Mouse (Mus musculus): ENCODE measurements around the gene Hnf4a. TPM values are rescaled to one million over a fixed set of nuclear protein-coding genes. Genes with fewer than 3 reads are reported as not detected.

The Hnf4a gene
- polyA plus RNA-seq, 1 experiment: 354 TPM

DNA sequence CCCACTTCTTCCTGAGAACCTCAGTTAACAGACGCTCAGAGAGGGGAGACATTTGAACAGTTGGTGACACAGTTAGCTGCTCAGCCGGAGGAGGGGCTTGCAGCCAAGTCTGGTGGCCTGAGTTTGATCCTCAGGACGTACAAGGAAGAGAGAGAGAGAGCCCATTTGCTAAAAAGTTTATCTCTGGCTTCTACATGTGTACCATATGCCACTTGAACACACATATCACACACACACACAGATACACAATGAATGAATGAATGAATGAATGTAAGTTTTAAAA is 90.2 kb downstream of the Hnf4a start:
- TF ChIP-seq CTCF (conservative IDR thresholded peaks at IDR 0.05; ENCODE audit: insufficient read depth, insufficient read length, low read depth, low read length): no peak
- no peak for TF ChIP-seq POLR2A (IDR thresholded peaks at IDR 0.05; ENCODE audit: low read depth, low read length)
- 55% methylated on average over 3 of the region's 3 CpGs for WGBS
- Histone ChIP-seq H3K27ac (ENCODE audit: insufficient read depth, low read depth, low read length) (peak overlapping the region; percentile 75), H3K36me3 (ENCODE audit: control insufficient read depth, insufficient read depth, low read length) (no peaks in the 10 kb centered on the region), H3K4me3 (ENCODE audit: insufficient read depth, low read depth, low read length) (no peak overlapping the region), H3K27me3 (replicated peaks; ENCODE audit: control insufficient read depth, insufficient read depth, low read length) (no peaks in the 10 kb centered on the region), H3K4me1 (ENCODE audit: control insufficient read depth, insufficient read depth, low read length) (peaks cover 33% of the 10 kb centered on the region)
- DNase-seq: no peak

DNA sequence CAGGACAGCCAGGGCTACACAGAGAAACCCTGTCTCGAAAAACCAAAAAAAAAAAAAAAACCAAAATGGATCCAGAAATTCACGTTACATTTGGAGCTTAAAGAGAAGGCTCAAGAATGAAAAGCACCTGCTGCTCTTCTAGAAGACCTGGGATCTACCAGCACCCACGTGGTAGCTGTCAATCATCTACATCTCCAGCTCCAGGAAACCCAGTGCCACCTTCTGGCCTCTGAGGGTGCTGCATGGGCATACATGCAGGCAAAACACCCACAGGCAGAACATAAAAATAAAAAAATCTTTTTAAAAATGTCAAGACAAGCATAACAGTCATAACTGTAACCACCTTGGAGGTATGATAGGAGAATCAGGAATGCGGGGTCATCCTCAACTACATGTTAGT is 91.1 kb downstream of the Hnf4a start:
- peak; percentile 86 for DNase-seq
- 48% methylated on average over 4 of the region's 4 CpGs for WGBS
- Histone ChIP-seq H3K36me3 (ENCODE audit: control insufficient read depth, insufficient read depth, low read length) (no peaks in the 10 kb centered on the region), H3K4me1 (ENCODE audit: control insufficient read depth, insufficient read depth, low read length) (peaks cover 34% of the 10 kb centered on the region), H3K27ac (ENCODE audit: insufficient read depth, low read depth, low read length) (no peak overlapping the region), H3K27me3 (replicated peaks; ENCODE audit: control insufficient read depth, insufficient read depth, low read length) (no peaks in the 10 kb centered on the region), H3K4me3 (ENCODE audit: insufficient read depth, low read depth, low read length) (no peak overlapping the region)
- peak; percentile 79 for TF ChIP-seq CTCF (conservative IDR thresholded peaks at IDR 0.05; ENCODE audit: insufficient read depth, insufficient read length, low read depth, low read length)
- TF ChIP-seq POLR2A (IDR thresholded peaks at IDR 0.05; ENCODE audit: low read depth, low read length): no peak

DNA sequence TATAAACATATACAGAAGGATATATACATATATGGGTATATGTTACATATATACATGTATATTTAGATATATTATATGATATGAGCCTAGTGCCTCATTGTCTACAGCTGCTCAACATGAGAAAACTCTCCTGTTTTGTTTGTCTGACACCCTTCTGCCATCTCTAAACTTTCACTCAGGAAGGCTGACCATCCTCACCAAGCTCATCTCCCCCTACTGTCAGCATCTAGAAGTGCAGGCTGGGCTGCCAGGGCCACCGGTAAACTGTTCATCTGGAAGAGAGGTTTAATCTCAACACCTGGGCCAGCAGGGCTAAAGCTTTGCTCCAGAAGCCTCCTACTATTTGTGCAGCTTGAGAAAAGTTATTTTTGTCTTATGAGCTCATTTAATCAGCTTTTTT is 92.6 kb downstream of the Hnf4a start:
- TF ChIP-seq CTCF (conservative IDR thresholded peaks at IDR 0.05; ENCODE audit: insufficient read depth, insufficient read length, low read depth, low read length): peak; percentile 89
- no peak for TF ChIP-seq POLR2A (IDR thresholded peaks at IDR 0.05; ENCODE audit: low read depth, low read length)
- Histone ChIP-seq H3K4me3 (ENCODE audit: insufficient read depth, low read depth, low read length) (no peak overlapping the region), H3K36me3 (ENCODE audit: control insufficient read depth, insufficient read depth, low read length) (no peaks in the 10 kb centered on the region), H3K27me3 (replicated peaks; ENCODE audit: control insufficient read depth, insufficient read depth, low read length) (no peaks in the 10 kb centered on the region), H3K27ac (ENCODE audit: insufficient read depth, low read depth, low read length) (no peak overlapping the region), H3K4me1 (ENCODE audit: control insufficient read depth, insufficient read depth, low read length) (peaks cover 31% of the 10 kb centered on the region)
- 3% methylated on average over 1 of the region's 1 CpGs for WGBS
- DNase-seq: peak; percentile 77

DNA sequence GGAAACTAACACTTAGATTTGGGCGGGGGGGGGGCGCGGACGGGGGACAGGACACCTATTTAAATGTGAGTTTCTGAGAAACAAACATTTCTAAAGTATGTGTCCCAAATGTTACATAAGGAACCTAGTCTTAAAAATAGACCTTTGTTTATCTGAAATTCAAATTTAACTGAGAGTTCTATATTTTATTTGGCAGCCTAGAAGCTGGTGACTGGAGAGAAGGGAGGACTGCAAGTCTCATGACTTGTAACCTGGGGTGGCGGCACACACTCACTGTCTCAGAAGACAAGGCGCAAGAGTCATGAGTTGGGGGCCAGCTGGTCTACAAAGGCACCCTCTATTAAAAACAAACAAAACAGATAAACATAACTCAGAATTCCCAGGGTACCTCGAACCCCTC is 94.5 kb downstream of the Hnf4a start:
- Histone ChIP-seq H3K27me3 (replicated peaks; ENCODE audit: control insufficient read depth, insufficient read depth, low read length) (no peaks in the 10 kb centered on the region), H3K36me3 (ENCODE audit: control insufficient read depth, insufficient read depth, low read length) (no peaks in the 10 kb centered on the region), H3K4me1 (ENCODE audit: control insufficient read depth, insufficient read depth, low read length) (peaks cover 15% of the 10 kb centered on the region), H3K27ac (ENCODE audit: insufficient read depth, low read depth, low read length) (no peak overlapping the region), H3K4me3 (ENCODE audit: insufficient read depth, low read depth, low read length) (no peak overlapping the region)
- no peak for TF ChIP-seq POLR2A (IDR thresholded peaks at IDR 0.05; ENCODE audit: low read depth, low read length)
- TF ChIP-seq CTCF (conservative IDR thresholded peaks at IDR 0.05; ENCODE audit: insufficient read depth, insufficient read length, low read depth, low read length): no peak
- WGBS: 81% methylated on average over 7 of the region's 7 CpGs
- DNase-seq: no peak

DNA sequence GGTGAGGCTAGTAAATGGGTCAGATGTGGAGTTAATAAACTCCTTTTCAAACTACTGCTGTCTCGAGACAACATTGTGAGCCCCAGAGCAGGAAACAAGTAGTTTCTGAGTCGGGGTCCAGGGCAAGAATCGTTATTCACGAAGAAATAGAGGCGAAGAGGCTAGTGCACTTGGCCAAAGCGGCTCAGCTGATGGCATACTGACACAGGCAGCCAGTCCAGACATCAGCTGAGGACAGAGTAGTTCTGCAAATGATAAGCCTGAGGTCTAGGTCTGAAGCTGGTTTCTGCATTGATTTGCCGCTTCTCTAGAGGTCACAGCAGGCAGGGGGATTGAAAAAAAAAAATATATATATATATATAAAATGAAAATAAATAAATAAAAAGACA is 95.1 kb downstream of the Hnf4a start:
- H3K27me3 ChIP-seq (replicated peaks; ENCODE audit: control insufficient read depth, insufficient read depth, low read length): no peaks in the 10 kb centered on the region
- peak overlapping the region; percentile 6; the same call in 1 of the 2 replicates for H3K27ac ChIP-seq (ENCODE audit: insufficient read depth, low read depth, low read length)
- peaks cover 9% of the 10 kb centered on the region for H3K4me1 ChIP-seq (ENCODE audit: control insufficient read depth, insufficient read depth, low read length)
- no peaks in the 10 kb centered on the region for H3K36me3 ChIP-seq (ENCODE audit: control insufficient read depth, insufficient read depth, low read length)
- H3K4me3 ChIP-seq (ENCODE audit: insufficient read depth, low read depth, low read length): peak overlapping the region; percentile 83; the same call in 1 of the 2 replicates
- no peak for DNase-seq
- TF ChIP-seq POLR2A (IDR thresholded peaks at IDR 0.05; ENCODE audit: low read depth, low read length): no peak
- TF ChIP-seq CTCF (conservative IDR thresholded peaks at IDR 0.05; ENCODE audit: insufficient read depth, insufficient read length, low read depth, low read length): no peak
- 64% methylated on average over 7 of the region's 7 CpGs for WGBS

DNA sequence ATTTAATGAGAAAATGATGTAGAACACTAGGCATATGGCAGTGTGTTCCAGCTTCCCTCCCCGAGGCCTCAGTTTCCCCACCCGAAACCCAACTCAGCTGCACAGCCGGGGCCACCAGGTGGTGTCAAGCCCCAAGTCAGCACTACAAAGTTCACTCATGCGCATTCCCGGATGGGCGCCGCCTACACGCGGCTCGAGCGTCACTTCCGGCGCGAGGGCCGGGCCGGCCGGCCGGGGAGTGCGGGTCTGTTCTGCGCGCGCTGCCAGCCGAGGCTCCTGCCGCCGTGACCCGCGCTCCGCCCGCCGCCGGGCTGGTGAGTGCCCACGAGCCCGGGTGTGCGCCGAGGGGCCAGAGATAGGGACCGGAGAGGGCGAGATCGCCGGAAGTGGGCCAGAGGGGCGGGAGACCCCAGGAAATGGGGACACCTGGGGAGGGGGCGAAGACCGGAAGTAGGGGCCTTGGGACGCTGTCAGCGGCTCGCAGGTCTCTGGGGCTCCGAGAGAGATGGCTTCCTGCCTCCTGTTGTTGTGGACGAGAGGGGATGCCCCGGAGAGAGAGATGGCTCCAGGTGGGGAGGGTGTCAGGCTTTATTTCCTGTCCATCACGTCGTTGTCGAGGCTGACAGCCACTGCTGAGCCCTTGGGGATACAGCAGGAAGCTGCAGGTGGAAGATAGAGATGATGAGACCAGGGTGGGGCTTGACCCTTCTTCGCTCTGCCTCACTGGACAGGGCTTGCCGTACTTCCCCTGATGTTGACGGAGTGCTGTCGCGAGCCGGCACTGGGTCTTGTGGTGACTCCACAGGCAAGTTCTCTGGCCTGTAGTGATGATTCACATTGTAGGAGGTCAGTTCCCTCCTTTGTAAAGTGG is 95.7 kb downstream of the Hnf4a start, which contains the start of gene Ttpal:
TSS of gene Ttpal (plus strand) at position 214 of the 871 bp plus-strand sequence.
- peaks cover 4% of the 10 kb centered on the region for H3K4me1 ChIP-seq (ENCODE audit: control insufficient read depth, insufficient read depth, low read length)
- under 1% methylated on average over 57 of the region's 57 CpGs for WGBS
- no peaks in the 10 kb centered on the region for H3K27me3 ChIP-seq (replicated peaks; ENCODE audit: control insufficient read depth, insufficient read depth, low read length)
- H3K27ac ChIP-seq (ENCODE audit: insufficient read depth, low read depth, low read length): peak within 1 kb of the TSS; percentile 61
- peak; percentile 92 for DNase-seq
- H3K4me3 ChIP-seq (ENCODE audit: insufficient read depth, low read depth, low read length): peak within 1 kb of the TSS; percentile 83
- peak; percentile 40 for TF ChIP-seq POLR2A (IDR thresholded peaks at IDR 0.05; ENCODE audit: low read depth, low read length)
- TF ChIP-seq CTCF (conservative IDR thresholded peaks at IDR 0.05; ENCODE audit: insufficient read depth, insufficient read length, low read depth, low read length): peak; percentile 65
- H3K36me3 ChIP-seq (ENCODE audit: control insufficient read depth, insufficient read depth, low read length): no peaks in the 10 kb centered on the region

DNA sequence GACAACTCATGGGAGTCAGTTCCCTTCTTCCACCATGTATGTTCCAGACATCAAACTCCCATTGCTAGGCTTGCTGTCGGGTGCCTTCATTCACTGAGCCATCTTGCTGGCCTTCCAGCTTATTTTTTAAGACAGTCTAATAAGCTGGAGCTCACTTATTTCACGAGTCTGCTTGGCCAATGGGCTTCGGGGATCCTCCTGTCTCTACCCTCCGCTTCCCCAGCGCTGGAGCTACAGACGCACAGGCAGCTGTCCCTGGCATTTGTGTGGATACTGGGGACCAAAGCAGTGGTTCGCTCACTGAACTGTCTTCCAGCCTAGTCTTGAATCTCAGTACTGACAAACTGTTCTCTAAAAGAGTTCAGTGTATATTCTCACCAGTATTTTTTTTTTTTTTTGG is 99.6 kb downstream of the Hnf4a start:
- 88% methylated on average over 7 of the region's 7 CpGs for WGBS
- H3K27ac ChIP-seq (ENCODE audit: insufficient read depth, low read depth, low read length): no peak overlapping the region

More for the DNA sequence above, 99.6 kb downstream of the Hnf4a start:
- no peak for TF ChIP-seq CTCF (conservative IDR thresholded peaks at IDR 0.05; ENCODE audit: insufficient read depth, insufficient read length, low read depth, low read length)
- no peak for TF ChIP-seq POLR2A (IDR thresholded peaks at IDR 0.05; ENCODE audit: low read depth, low read length)
- no peaks in the 10 kb centered on the region for H3K27me3 ChIP-seq (replicated peaks; ENCODE audit: control insufficient read depth, insufficient read depth, low read length)
- no peak for DNase-seq
- peaks cover 3% of the 10 kb centered on the region; the same call in 1 of the 2 replicates for H3K4me1 ChIP-seq (ENCODE audit: control insufficient read depth, insufficient read depth, low read length)
- H3K36me3 ChIP-seq (ENCODE audit: control insufficient read depth, insufficient read depth, low read length): peaks cover 1% of the 10 kb centered on the region; the same call in 1 of the 2 replicates
- H3K4me3 ChIP-seq (ENCODE audit: insufficient read depth, low read depth, low read length): no peak overlapping the region

Measured in kidney, adult 2 months (tissue).